Mouse (Mus musculus): ENCODE measurements at regions not wholly inside any gene's neighbourhood (a gene's known extent, or its start where the extent isn't known, plus 50 kb on each side); places are given as distances from the start of the nearest gene placed in this dataset.

DNA sequence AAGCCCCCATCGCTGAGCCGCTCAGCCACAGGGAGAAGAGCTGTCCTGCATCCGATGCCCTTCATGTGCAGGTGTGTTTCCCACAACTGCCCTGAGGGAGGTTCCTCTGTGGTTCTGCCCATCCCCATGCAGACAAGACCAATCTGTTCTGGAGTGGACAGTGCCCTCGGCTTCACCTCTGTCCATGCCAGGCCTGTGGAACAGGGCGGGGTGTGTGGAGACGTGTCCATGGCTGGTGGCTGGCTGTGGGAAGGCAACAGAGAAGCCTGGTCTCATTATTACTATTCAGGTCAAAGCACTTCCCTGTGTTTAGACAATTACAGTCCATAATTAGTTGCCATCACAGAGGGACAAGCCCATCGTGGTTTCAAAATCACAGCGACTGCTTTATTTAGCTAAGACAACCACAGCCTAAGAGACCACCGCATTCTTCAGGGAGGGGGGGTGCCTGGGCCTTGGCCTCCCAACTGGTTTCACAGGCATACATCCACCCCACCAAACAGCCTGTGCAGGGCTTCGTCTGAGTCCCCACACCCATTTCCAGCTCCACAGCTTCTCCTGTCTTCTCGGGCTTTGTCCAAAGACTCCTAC lies 97.7 kb downstream of the Rplp1 start:
- no peak for DNase-seq (ENCODE audit: low spot score)

DNA sequence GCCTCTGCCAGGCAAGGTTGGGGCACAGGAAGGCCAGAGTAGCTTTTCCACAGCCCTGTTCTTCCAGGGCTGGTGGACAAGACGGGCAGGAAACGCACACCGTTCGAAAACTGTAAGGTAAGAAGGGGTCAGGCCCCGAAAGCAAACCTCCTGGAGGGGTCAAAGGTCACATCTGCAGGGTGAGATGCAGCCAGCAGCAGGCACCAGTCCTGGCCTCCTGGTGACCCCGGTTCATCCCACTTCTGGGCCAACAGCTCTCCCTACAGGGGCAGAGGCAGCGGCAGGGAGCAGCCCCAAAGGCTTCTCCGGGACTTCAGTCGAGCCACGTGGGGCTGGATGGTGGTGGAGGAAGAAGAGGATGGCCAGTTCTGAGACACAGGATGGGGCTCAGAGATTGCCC lies 98.3 kb downstream of the Rplp1 start:
- DNase-seq (ENCODE audit: low spot score): no peak

DNA sequence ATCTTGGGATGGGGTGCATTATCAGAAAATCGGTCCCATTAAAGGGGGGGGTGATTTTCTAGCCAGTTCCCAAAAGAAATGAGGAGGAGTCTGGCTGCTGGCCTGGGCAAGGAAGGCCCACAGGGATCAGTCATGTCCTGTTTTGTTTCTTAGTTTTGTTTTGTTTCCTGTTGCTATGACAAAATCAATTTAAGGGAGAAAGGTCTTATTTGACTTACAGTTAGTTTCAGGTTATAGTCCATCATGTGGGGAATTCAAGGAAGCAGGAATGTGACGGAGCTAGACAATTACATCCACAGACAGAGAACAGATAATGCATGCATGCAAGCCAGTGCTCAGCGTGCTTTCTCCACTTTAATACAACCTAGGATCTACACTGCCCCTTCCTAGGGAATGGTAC lies 101.1 kb downstream of the Rplp1 start:
- no peak for DNase-seq (ENCODE audit: low spot score)

- DNase-seq (ENCODE audit: low spot score): no peak
Observed at GRCm38 (mm10) chr9:61812315-61812714, 102.0 kb downstream of the Rplp1 start.

GRCm38 (mm10) chr9:61810456-61810855 lies 103.9 kb downstream of the Rplp1 start:
- no peak for DNase-seq (ENCODE audit: low spot score)

DNA sequence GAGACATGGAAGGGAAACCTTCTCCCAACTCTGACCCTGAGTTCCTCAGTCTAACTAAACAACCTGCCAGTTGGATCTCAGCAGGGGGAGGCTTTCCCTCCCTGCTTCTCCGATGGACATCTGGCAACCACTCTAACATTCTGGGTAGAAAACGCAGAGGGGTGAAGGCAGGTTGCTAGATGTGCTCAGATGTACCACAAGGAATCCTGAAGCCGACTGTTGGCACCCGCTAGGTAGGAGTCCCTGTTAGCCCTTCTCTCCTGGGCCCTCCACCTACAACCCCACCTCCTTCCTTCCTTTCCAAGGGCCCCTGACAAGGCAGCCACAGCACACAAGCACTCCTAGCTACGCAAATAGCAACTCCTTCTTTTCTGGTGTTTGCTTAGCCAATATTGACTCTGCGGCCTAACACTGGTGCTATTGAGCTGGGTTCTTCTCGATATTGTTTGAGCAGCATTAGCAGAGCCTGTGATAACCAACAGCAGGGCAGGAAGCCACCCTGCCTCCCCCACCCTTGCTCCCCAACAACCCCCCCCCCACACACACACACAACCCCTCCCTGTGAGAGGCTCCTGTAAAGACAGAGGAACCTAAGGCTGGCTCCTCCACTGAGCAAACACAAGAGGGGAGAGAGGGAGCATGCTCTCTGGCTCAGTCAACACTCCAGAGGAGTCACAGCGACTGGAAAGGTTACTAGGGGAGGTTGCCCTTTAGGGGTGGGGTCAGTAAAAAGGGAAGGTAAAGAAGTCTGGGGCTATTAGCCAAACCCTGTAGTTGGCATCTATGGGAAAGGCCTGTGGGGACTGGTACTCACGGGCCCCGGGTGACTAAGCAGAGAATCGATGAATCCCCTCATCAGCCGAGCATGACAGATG lies 105.8 kb downstream of the Rplp1 start:
- DNase-seq (ENCODE audit: low spot score): no peak

DNA sequence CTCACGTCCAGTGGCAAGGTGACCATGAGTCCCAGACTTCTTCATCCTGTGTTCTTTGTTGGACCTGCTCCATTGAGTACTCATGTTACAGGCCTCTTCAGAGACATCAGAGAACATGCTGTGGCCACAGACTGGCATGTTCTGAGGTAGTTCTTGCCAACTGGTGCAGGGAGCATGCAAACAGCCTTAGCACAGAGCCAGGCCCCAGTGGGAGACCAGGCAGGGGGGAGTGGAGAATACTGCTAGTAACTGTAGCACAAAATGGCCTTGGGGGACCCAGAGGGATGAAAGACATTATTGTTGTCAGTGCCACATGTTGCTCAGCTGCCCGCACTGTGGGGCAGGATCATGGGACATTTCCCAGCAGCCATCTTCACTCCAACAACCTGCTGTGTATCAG lies 108.4 kb downstream of the Rplp1 start:
- no peak for DNase-seq (ENCODE audit: low spot score)

DNA sequence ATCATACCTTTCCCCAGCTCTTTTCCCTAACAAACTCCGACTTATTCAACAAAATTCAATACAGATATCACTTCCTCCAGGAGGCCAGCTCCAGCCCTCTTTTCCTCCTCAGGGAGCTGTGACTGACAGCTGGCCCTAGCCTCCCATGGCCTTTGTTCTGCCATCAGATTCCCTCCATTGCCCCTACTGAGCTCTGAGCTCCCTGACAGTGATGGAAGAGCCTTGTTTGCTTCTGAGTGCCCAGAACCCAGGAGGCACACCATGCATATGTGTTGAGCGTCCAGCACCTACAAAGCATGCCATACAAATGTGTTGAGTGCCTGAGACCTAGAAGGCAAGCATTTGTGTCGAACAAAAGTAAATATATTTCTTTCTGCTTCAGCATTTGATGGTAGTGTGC lies 110.8 kb downstream of the Rplp1 start:
- no peak for DNase-seq (ENCODE audit: low spot score)

- peak; percentile 23 for DNase-seq (ENCODE audit: low spot score)
Observed at GRCm38 (mm10) chr9:61802694-61803093, 111.6 kb downstream of the Rplp1 start.

GRCm38 (mm10) chr9:61799535-61799934 lies 114.8 kb downstream of the Rplp1 start:
- DNase-seq (ENCODE audit: low spot score): no peak

DNA sequence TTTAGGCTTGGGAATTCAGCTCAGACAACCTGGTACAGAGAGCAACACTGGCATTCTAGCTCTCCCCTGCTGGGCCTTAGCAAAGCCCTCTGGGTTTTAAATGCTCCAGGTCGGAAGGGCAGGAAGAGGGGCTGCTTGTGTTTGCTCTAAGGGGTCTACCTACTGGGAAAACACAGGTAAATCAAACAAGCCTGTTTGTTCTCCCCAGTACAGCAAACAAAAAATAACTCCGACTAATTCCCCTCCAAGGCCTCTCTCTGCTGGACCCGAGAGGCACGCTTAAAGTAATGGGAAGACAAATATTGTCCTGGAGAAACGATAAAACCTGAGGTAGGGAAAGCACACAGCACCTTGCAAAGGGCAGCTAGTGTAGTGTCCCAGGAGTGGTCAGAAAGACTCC lies 118.4 kb downstream of the Rplp1 start:
- no peak for DNase-seq (ENCODE audit: low spot score)

DNA sequence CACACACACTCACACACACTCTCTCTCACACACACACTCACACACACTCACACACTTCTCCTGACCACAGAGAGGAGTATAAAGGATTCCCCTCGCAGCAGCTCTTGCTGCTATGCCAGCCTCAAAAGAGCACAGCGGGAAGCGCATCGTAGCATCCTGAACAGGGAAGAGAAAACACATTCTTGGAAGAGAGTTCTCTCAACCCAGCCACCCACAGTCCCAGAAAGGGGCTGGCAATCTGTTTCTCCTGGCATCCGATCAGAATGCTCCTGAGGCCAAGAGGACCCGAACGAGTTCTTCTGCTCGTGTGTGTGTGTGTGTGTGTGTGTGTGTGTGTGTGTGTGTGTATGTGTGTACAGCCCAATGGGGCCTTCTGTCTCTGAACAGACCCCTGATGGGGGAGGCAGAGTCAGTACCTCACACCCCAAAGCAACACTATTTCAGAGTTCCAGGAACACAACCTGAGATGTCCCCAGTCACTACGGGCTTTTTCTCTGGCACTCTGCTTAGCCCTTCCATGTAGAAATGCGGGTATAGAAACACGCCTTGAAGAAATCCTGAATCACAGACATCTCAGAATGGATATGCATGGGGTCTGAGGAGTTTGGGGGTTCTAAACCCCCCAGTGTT lies 122.8 kb downstream of the Rplp1 start:
- DNase-seq (ENCODE audit: low spot score): no peak

DNA sequence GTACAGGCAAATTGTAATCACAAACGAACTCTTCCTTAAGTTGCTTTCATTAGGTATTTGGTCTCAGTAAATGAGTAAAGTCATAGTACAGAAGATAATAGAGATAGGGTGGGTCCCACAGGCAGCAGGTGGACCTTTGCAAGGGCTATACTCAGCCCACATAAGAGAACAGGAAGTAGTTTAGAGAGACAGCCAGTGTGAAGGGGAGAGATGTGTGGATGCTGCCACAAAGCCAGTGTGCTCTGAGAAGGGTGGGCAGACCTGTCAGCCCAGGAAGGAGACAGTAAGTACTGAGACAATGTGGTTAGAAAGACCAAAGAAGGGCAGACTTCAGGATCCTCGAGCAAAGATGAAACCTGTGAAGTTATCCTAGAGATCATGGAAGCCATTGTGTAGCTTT lies 123.5 kb downstream of the Rplp1 start:
- DNase-seq (ENCODE audit: low spot score): no peak

DNA sequence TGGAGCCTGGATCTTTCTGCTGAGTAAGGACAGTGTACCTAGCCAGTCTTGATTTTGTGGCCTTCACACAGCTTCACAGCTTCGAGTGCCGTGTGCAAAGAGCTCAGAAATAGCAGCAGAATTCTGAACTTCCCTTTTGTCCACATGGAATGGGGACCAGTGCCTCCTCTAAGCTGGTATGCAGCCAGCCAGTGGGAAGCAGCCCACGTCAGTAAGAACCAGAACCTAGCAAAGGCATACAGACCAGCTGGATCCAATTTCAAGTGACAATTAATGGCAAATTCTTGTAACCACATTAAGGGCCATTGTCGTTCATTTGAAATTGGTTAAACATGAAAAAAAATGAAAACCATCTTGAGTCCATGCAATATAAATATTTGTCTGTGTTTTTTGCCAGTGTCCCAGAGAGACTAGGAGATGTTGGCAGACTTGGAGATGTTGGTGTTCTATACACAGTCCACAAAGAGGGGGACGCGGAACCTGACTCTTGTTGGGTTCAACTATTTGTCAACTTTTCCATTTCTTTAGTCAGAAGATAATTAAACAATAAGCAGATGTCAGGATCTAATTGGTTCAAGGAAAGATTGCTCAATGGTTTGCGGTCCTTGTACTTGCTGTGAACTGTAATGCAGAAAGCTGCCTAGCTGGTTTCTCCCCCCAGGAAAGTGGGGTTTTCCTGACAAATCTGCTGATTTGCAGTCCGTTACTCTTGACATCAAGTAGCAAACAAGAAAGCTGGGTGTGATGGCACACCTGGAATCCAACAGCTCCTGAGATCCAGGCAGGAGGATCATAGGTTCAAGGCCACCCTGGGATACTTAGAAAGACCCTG lies 125.1 kb downstream of the Rplp1 start:
- no peak for DNase-seq (ENCODE audit: low spot score)

DNA sequence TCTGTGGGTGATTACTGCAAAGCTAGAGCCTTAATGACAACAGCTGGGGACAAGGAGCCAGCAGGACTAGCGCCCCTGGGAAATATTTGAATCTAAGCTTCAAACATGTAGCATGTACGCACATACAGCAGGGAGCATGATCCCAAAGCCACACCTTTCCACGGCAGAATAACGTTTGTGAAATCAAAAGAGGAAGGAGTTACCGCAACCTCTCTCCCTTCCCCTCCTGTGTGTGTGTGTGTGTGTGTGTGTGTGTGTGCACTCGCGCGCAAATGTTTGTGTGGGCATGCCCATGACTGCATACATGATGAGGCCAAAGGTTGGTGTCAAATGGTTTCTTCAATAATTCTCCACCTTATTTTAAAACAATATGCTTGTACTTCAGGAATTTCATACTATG lies 132.9 kb downstream of the Rplp1 start:
- no peak for DNase-seq (ENCODE audit: low spot score)

- DNase-seq (ENCODE audit: low spot score): no peak
Observed at GRCm38 (mm10) chr9:61780186-61780939, 134.0 kb downstream of the Rplp1 start.

DNA sequence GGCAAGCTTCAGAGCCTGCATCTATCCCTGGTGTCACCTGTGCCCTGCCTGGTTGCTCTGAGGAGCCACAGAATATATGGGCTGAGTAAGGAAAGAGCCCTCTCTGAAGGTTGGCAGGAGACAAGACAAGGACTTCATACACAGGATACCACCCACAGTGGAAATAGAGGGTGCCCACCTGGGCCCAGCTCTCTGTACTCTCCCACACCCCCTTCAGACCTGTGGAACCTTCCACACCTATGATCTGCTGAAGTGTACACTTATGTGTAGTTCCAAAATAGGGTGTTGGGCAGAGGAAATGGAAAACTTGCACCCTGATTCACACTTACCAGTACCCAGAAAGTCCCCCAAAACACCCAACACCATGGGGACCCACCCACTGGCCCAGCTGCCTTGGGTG lies 135.2 kb downstream of the Rplp1 start:
- DNase-seq (ENCODE audit: low spot score): no peak

DNA sequence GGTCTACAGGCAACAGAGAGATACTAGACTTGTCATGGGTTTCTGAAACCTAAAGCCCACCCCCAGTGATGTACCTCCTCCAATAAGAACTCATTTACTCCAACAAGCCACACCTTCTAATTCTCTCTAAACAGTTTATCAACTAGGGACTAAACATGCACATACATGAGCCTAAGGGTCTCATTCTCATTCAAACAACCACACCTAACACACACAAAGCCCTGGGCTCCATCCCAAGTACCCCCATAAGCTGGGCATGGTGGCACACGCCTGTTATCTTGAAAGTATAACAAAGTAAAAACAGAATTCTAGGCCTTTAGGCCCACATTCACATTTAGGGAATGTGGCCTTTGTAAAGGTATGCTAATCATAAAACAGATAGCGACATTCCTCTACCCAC lies 137.9 kb downstream of the Rplp1 start:
- DNase-seq (ENCODE audit: low spot score): no peak

- no peak for DNase-seq (ENCODE audit: low spot score)
Observed at GRCm38 (mm10) chr9:61770207-61770955, 144.0 kb downstream of the Rplp1 start.

DNA sequence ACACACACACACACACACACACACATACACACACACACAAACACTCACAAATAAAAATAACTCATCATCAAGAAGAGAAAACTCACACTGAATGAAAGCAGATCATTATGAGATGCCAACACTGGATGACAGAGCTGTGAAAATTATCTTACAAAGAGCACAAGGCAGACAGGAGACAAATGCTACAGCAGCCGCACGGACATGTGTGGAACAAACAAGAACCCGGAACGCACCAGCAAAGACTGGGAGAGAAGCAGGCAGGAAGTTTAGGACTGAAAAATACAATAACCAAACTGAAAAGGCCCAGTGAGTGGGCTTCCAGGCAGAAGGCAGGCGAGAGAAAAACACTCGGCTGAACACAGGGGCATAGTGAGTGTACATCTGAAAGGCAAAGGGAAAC lies 148.2 kb downstream of the Rplp1 start:
- no peak for DNase-seq (ENCODE audit: low spot score)

GRCm38 (mm10) chr9:61765366-61765765 lies 149.0 kb downstream of the Rplp1 start:
- no peak for DNase-seq (ENCODE audit: low spot score)

All from MN1 (cell line).